Mouse (Mus musculus) ES-E14 (cell line): ENCODE data around the gene Mcpt9.

Experiments used
- CHD2 ChIP-seq: IDR thresholded peaks from 2 replicates; pipeline ENCODE4 v1.6.1; 2014; ENCODE audit warnings: mild to moderate bottlenecking, low read depth, low read length, inconsistent platforms
- HCFC1 ChIP-seq: IDR thresholded peaks from 2 replicates; pipeline ENCODE4 v1.6.1; 2012; ENCODE audit warnings: low read length, inconsistent platforms, borderline replicate concordance; ENCODE audit not compliant: insufficient read depth
- MAFK ChIP-seq: IDR thresholded peaks from 2 replicates; pipeline ENCODE4 v1.6.1; 2014; ENCODE audit warnings: mild to moderate bottlenecking, low read depth, low read length, inconsistent platforms; ENCODE audit not compliant: insufficient read depth

DNA sequence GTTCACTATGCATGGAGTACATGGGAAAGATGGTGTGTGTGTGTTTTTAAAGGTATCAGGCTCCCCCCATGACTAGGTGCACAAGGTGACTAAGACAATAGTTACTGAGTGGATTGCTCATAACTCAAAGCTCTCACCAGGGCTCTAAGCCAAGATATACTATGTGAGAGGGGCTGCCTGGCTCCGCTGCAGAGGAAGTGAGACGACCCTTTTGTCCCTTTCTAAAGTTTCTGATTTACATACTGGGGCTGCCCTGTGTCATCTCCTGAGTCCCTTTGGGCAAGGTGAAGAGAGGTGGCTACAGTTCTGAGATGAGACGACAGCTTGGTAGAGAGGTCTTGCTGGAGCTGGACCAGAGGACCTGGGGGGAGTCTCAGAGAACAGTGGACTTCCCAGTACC, 17.1 kb downstream of the Mcpt9 start:
- TF ChIP-seq CHD2 = no peak
- no peak for TF ChIP-seq HCFC1
- TF ChIP-seq MAFK = no peak
